Mouse (Mus musculus) embryonic stem cell, embryonic (primary cell): ENCODE measurements around the gene Slfn3.
"Not testable (repeated sequence)": the region's sequence is repeated elsewhere in the genome, so short reads cannot be mapped to it uniquely, and the experiment has no call there.

Experiments
- CTCF ChIA-PET, 4 experiments: fragments of 300-600 bp in 2 of 4; fragments of 350-600 bp in 2 of 4; sonication (Branson Sonifier 250); formaldehyde crosslinking; loops; one replicate each; lab custom pipeline; 2022; ENCODE audit warnings: inconsistent platforms in 2 of 4; lab: Charles Lee
- POLR2A ChIA-PET, 4 experiments: fragments of 300-600 bp in 2 of 4; fragments of 350-600 bp in 2 of 4; sonication (Branson Sonifier 250); formaldehyde crosslinking; loops; one replicate each; lab custom pipeline; 2022; ENCODE audit warnings: antibody characterized with exemption in 4 of 4, inconsistent platforms in 1 of 4; lab: Charles Lee

Slfn3 gene

DNA sequence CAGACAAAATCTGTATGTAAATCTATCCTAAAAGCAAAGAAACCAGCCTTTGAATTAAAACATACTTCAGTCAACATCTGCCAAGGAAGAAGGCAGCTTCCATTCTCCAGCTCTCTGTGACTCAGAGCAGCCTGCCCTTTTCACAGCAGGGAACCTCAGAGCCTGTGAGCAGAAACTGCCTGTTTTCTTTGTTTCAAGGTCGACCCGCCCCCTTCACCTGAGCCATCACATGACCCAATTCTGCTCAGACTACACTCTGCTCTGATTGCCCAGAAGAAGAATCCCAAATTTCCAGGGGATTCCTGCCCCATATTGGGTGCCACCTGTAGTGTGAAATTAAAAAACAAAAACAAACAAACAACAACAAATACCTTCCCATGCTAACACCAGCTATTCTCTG, 48.7 kb downstream of the Slfn3 start:
- CTCF ChIA-PET = interaction anchor here in 2 of 4 experiments (1.4 to 1.5 kb wide), 2 partner anchors 8 to 9 kb away, joined by 4 to 7 read pairs; no protein-coding TSS in a partner anchor
- POLR2A ChIA-PET = interaction anchor here in 3 of 4 experiments (0.9 to 1.4 kb wide), 9 partner anchors 8 to 233 kb away, joined by 3 to 5 read pairs (median 4); partner anchors contain the start of genes Ap2b1 (in 1 of the 3) and Taf15 (in 1 of the 3)

DNA sequence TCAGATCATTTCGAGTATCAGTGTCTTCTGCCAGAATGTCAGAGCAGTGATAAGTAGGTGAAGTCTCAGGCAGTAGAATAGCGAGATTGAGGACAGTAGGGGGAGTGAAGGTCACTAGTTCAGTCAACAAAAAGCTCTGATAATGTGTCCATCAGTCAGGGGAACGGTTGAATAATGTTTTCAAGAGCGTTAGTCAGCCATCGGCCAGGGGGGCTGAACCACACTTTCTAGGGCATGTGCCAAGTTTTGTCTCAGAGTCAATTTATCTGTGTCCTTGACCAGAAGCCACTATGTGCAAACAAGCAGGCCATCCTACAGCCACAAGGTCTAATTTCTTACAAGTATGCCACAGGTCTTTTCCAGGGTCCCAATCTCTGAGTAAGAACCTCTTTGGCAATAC, 66.1 kb downstream of the Slfn3 start:
- POLR2A ChIA-PET = interaction anchor here in 2 of 4 experiments (0.6 to 1.2 kb wide), 2 partner anchors 14 to 1614 kb away, joined by 5 to 6 read pairs; no protein-coding TSS in a partner anchor

DNA sequence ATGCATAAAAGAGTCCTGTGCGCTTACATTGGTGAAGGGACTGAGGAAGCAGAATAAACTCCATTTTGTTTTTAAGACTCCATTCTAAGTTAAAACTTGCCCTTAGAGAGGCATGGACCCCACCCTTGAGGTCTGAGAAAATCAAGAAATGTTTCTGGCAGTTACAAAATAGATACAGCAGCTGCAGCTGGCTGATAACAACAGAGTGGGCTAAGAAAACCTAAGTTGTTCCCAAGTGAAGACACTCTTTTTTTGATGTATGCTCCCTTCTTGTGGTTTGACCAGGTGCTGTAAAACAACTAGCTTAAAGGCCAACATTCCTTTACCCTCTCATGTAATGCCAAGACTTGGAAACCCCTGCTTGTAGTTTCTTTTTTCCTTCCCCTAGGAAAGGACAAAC, 71.5 kb downstream of the Slfn3 start:
- ChIA-PET POLR2A (interaction anchor here in 3 of 4 experiments (0.8 to 1.9 kb wide), 5 partner anchors 9 to 31 kb away, joined by 3 to 5 read pairs (median 4); no protein-coding TSS in a partner anchor), CTCF (interaction anchor here in 3 of 4 experiments (0.7 to 1.7 kb wide), 7 partner anchors 21 to 348 kb away, joined by 3 read pairs; no protein-coding TSS in a partner anchor)

More for the DNA sequence above, 66.1 kb downstream of the Slfn3 start:
- CTCF ChIA-PET = not testable (repeated sequence)

DNA sequence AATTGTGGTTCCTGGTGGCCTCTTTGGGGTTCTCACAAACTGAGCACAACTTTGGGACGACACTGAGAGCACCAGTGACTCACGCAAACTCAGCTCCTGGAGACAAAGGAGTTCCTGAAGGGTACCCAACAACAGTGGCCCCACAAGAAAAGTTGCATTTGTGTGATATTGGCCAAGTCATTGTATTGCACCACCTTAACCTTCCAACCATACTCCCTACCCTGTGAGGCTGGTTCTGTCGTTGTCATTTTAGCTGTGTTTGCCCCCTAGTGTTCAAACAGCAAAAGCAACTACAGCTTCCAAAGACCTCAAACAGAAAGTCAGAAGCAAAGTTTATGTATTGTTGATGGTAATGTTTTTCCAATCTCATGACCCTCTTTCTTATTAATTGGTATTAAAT, 72.0 kb downstream of the Slfn3 start:
- ChIA-PET POLR2A (interaction anchor here in 3 of 4 experiments (0.8 to 1.9 kb wide), 6 partner anchors 8 to 31 kb away, joined by 3 to 5 read pairs (median 4); no protein-coding TSS in a partner anchor), CTCF (interaction anchor here (0.6 to 1.7 kb wide), 9 partner anchors 21 to 1006 kb away, joined by 3 read pairs; no protein-coding TSS in a partner anchor)
